Mouse (Mus musculus) embryonic facial prominence, embryonic 10.5 days (tissue): Measurements from ENCODE around the gene Tnfrsf13c. TPM values are rescaled to one million over a fixed set of nuclear protein-coding genes. Genes with fewer than 3 reads are reported as not detected.

ENCODE experiments used
- DNase-seq: peaks from one replicate; pipeline ENCODE4 v3.0.0-alpha.2; 2017; ENCODE audit warnings: low spot score
- H3K27ac ChIP-seq: fragments of 300-500 bp; sonication (generic); replicated peaks from 2 replicates; pipeline ENCODE4 v1.5.1; 2016; ENCODE audit warnings: mild to moderate bottlenecking
- H3K27me3 ChIP-seq: fragments of 300-500 bp; sonication (generic); replicated peaks from 2 replicates; pipeline ENCODE4 v1.6.1; 2016; ENCODE audit warnings: low read depth, mild to moderate bottlenecking; ENCODE audit not compliant: poor library complexity, severe bottlenecking
- H3K36me3 ChIP-seq: fragments of 300-500 bp; sonication (generic); replicated peaks from 2 replicates; pipeline ENCODE4 v1.6.1; 2016; ENCODE audit warnings: mild to moderate bottlenecking, moderate library complexity
- H3K4me1 ChIP-seq: fragments of 300-500 bp; sonication (generic); 2 replicates; pipeline ENCODE4 v1.6.1; 2016
- H3K4me3 ChIP-seq: fragments of 300-500 bp; sonication (generic); 2 replicates; pipeline ENCODE4 v1.5.1; 2016; ENCODE audit warnings: mild to moderate bottlenecking, moderate library complexity
- H3K9me3 ChIP-seq: fragments of 300-500 bp; sonication (generic); 2 replicates; pipeline ENCODE4 v1.6.1; 2016; ENCODE audit warnings: mild to moderate bottlenecking
- whole genome bisulfite sequencing: fragments of 180-500 bp; shearing (Covaris S2); methylation state at CpG from one replicate; pipeline ENCODE4 v1.1.7; 2016; 5-methylcytosine and 5-hydroxymethylcytosine counted together
- polyA plus RNA-seq: library from polyadenylated mRNA; unstranded; fragments of >200 nt; fragmentation: Nextera tagmentation; extraction: Ambion mirVana; gene quantifications from 2 replicates; pipeline ENCODE4 v1.2.1, GENCODE M21; 2016

The Tnfrsf13c gene
- polyA plus RNA-seq = 0.10 and 0.75 TPM in 2 replicates

DNA sequence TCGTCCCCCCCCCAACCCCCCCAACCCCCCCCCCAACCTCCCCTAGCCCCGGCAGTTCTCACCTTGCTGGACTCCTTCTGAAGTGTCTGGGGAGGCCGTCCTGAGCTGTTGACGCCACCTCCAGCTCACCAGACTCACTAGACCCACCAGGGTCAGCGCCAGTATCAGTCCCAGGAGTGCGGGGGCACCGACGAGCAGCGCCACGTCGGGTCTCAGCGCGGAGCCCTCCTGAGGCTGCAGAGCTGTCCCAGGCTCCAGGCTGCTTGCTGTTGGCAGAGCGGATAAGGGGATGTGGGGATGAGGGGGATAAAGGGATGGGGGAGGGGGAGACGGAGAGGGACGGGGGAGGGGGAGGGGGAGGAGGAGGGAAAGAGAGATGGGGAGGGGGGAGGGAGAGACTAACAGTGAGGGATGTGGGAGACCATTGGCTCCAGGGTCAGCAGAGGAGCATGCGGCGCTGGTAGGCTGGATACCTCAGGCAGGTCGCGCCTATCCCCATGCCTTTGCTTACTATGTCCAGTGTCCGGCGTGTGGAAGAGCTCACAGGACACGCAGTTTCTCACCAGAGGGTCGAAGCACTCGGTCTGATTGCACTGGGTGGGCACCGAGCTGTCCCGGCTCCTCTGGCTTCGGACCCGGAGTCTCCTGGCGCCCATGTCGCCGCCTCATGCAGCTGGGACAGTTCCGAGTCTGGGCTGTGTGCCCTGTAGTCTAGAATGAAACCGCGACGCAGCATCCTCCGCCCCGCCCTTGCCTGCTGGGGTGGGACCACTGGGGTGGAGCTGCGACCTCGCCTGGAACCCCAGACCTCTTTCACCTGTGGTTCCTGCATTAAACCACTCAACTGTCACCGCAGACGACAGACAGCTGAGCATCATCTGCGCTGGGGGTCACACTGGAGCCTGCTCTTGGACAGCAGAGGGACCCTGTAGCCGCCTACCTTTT lies at the start of gene Tnfrsf13c:
Gene Tnfrsf13c, minus strand, starts transcription at position 713 of the 945 bp plus-strand sequence.
- 1% methylated on average over 44 of the region's 44 CpGs for WGBS
- Histone ChIP-seq H3K4me1 (peaks cover 39% of the 10 kb centered on the region), H3K27me3 (peaks cover 67% of the 10 kb centered on the region), H3K9me3 (no peaks in the 10 kb centered on the region), H3K36me3 (no peaks in the 10 kb centered on the region), H3K27ac (peak within 1 kb of the TSS; percentile 25; the same call in 1 of the 2 replicates), H3K4me3 (peak within 1 kb of the TSS; percentile 54)
- peak; percentile 43 for DNase-seq

DNA sequence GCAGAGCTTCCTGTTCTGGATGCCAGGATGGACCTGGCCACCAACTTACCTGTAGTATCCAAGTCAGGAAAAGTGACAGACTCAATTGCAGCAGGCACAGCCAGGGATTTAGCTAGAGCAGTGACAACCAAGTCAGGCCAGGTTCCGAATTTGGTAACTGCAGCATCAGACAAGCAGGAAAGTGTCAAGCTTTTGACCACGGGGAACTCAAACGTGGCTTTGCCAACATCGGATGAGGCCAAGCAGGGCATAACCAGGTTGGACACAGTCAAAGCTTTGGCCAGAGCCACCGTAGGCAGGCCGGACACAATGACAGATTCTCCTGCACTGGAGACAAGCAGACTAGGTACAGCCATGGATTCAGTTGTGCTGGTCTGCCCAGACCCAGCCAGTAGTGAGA lies 48.1 kb upstream of the Tnfrsf13c start:
- Histone ChIP-seq H3K27me3 (peaks cover 56% of the 10 kb centered on the region), H3K4me1 (peaks cover 44% of the 10 kb centered on the region)
- WGBS = 89% methylated on average over 6 of the region's 6 CpGs

GRCm38 (mm10) chr15:82271201-82271600 lies 47.0 kb upstream of the Tnfrsf13c start:
- Histone ChIP-seq H3K36me3 (no peaks in the 10 kb centered on the region), H3K27me3 (peaks cover 56% of the 10 kb centered on the region), H3K4me3 (no peak overlapping the region), H3K9me3 (no peaks in the 10 kb centered on the region), H3K4me1 (peaks cover 33% of the 10 kb centered on the region), H3K27ac (no peak overlapping the region)
- 5% methylated on average over 5 of the region's 5 CpGs for WGBS
- peak; percentile 82 for DNase-seq

More for the DNA sequence above, 48.1 kb upstream of the Tnfrsf13c start:
- Histone ChIP-seq H3K27ac (no peak overlapping the region), H3K9me3 (no peaks in the 10 kb centered on the region), H3K36me3 (peaks cover 4% of the 10 kb centered on the region; the same call in 1 of the 2 replicates), H3K4me3 (no peak overlapping the region)
- DNase-seq = no peak

GRCm38 (mm10) chr15:82268783-82269182 lies 44.6 kb upstream of the Tnfrsf13c start:
- Histone ChIP-seq H3K27ac (no peak overlapping the region), H3K9me3 (no peaks in the 10 kb centered on the region), H3K36me3 (no peaks in the 10 kb centered on the region), H3K27me3 (peaks cover 43% of the 10 kb centered on the region), H3K4me1 (peaks cover 18% of the 10 kb centered on the region), H3K4me3 (no peak overlapping the region)
- 87% methylated on average over 9 of the region's 9 CpGs for WGBS
- no peak for DNase-seq

- 34% methylated on average over 3 of the region's 3 CpGs for WGBS
- Histone ChIP-seq H3K4me1 (peaks cover 18% of the 10 kb centered on the region), H3K4me3 (no peak overlapping the region), H3K9me3 (no peaks in the 10 kb centered on the region), H3K27ac (0 out of 2 replicates have a peak overlapping the region, but pooled peaks have one; percentile 8), H3K27me3 (peaks cover 37% of the 10 kb centered on the region), H3K36me3 (no peaks in the 10 kb centered on the region)
- DNase-seq = peak; percentile 44
These were observed 44.0 kb upstream of the Tnfrsf13c start for GRCm38 (mm10) chr15:82268185-82268584.

- Histone ChIP-seq H3K4me3 (no peak overlapping the region), H3K9me3 (no peaks in the 10 kb centered on the region), H3K27me3 (peaks cover 27% of the 10 kb centered on the region), H3K36me3 (no peaks in the 10 kb centered on the region), H3K4me1 (peaks cover 18% of the 10 kb centered on the region), H3K27ac (no peak overlapping the region)
- WGBS = 14% methylated on average over 6 of the region's 6 CpGs
- peak; percentile 77 for DNase-seq
These were observed 42.2 kb upstream of the Tnfrsf13c start for GRCm38 (mm10) chr15:82266356-82266755.

GRCm38 (mm10) chr15:82259510-82259909 lies 35.3 kb upstream of the Tnfrsf13c start:
- Histone ChIP-seq H3K27me3 (peaks cover 36% of the 10 kb centered on the region), H3K27ac (no peak overlapping the region), H3K4me1 (peaks cover 24% of the 10 kb centered on the region), H3K4me3 (no peak overlapping the region), H3K9me3 (no peaks in the 10 kb centered on the region), H3K36me3 (no peaks in the 10 kb centered on the region)
- peak; percentile 86 for DNase-seq
- 11% methylated on average over 16 of the region's 16 CpGs for WGBS

GRCm38 (mm10) chr15:82255944-82256383 lies 31.8 kb upstream of the Tnfrsf13c start:
- H3K27me3 ChIP-seq = peaks cover 21% of the 10 kb centered on the region
- peak overlapping the region; percentile 42; the same call in 1 of the 2 replicates for H3K4me3 ChIP-seq
- 21% methylated on average over 10 of the region's 10 CpGs for WGBS
- DNase-seq = peak; percentile 36
- H3K4me1 ChIP-seq = peaks cover 22% of the 10 kb centered on the region
- H3K9me3 ChIP-seq = peaks cover 3% of the 10 kb centered on the region; the same call in 1 of the 2 replicates
- peak overlapping the region; percentile 57 for H3K27ac ChIP-seq
- H3K36me3 ChIP-seq = no peaks in the 10 kb centered on the region

GRCm38 (mm10) chr15:82255248-82255647 lies 31.1 kb upstream of the Tnfrsf13c start:
- peaks cover 22% of the 10 kb centered on the region for H3K4me1 ChIP-seq
- WGBS = 46% methylated on average over 4 of the region's 4 CpGs
- peaks cover 16% of the 10 kb centered on the region for H3K27me3 ChIP-seq
- no peak overlapping the region for H3K4me3 ChIP-seq
- DNase-seq = no peak
- H3K27ac ChIP-seq = no peak overlapping the region
- no peaks in the 10 kb centered on the region for H3K36me3 ChIP-seq
- H3K9me3 ChIP-seq = peaks cover 3% of the 10 kb centered on the region; the same call in 1 of the 2 replicates

DNA sequence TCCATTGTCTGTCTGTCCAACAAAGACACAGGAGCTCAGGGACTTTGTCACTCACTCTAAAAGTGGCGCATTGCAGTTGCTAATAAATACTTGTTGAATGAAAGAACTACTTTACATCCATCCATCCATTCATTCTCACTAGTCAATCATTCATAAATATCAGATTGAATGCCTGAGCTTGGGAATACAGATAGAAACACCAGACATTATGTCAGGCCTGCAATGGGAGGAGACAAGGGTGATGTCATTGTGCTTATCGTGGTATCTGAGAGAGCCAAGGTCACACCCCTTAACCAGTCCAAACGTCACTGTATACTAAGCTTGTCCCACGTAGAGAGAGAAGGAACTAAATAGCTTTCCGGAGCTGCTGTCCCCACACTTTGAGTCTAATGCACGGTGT lies 27.9 kb upstream of the Tnfrsf13c start, which contains the start of gene 1500009C09Rik:
Gene 1500009C09Rik, plus strand, starts transcription at position 301 of the 400 bp plus-strand sequence.
- Histone ChIP-seq H3K9me3 (peaks cover 3% of the 10 kb centered on the region; the same call in 1 of the 2 replicates), H3K4me3 (no peak within 1 kb of the TSS), H3K27ac (no peak within 1 kb of the TSS), H3K4me1 (peaks cover 20% of the 10 kb centered on the region), H3K27me3 (peaks cover 6% of the 10 kb centered on the region), H3K36me3 (no peaks in the 10 kb centered on the region)
- DNase-seq = no peak
- 89% methylated on average over 6 of the region's 6 CpGs for WGBS

GRCm38 (mm10) chr15:82251579-82251978 lies 27.4 kb upstream of the Tnfrsf13c start:
- no peak overlapping the region for H3K4me3 ChIP-seq
- no peak for DNase-seq
- H3K36me3 ChIP-seq = no peaks in the 10 kb centered on the region
- H3K27ac ChIP-seq = no peak overlapping the region
- H3K9me3 ChIP-seq = peaks cover 3% of the 10 kb centered on the region; the same call in 1 of the 2 replicates
- H3K4me1 ChIP-seq = peaks cover 15% of the 10 kb centered on the region
- H3K27me3 ChIP-seq = peaks cover 6% of the 10 kb centered on the region; the same call in 1 of the 2 replicates
- 93% methylated on average over 3 of the region's 3 CpGs for WGBS

GRCm38 (mm10) chr15:82247131-82247776 lies 23.1 kb upstream of the Tnfrsf13c start:
- peaks cover 3% of the 10 kb centered on the region; the same call in 1 of the 2 replicates for H3K9me3 ChIP-seq
- no peak for DNase-seq
- H3K36me3 ChIP-seq = no peaks in the 10 kb centered on the region
- no peak overlapping the region for H3K4me3 ChIP-seq
- peaks cover 11% of the 10 kb centered on the region for H3K4me1 ChIP-seq
- H3K27me3 ChIP-seq = no peaks in the 10 kb centered on the region
- no peak overlapping the region for H3K27ac ChIP-seq
- 81% methylated on average over 3 of the region's 3 CpGs for WGBS
